Mouse (Mus musculus) neural tube, embryonic 13.5 days (tissue): ENCODE measurements around the gene Dtl. TPM values are rescaled to one million over a fixed set of nuclear protein-coding genes. Genes with fewer than 3 reads are reported as not detected.
A peak's percentile ranks its signal among the peaks of the same experiment; 100 is the strongest.

ENCODE experiments used
- ATAC-seq: fragments of 200-750 bp; cut with Nextera tagmentation; 2 replicates; pipeline ENCODE4 v1.8.0; 2017; ENCODE audit warnings: low read depth, mild to moderate bottlenecking, moderate TSS enrichment, moderate library complexity
- H3K27ac ChIP-seq: fragments of 300-500 bp; sonication (generic); replicated peaks from 2 replicates; pipeline ENCODE4 v1.5.1; 2015; ENCODE audit warnings: moderate library complexity, mild to moderate bottlenecking, inconsistent platforms
- H3K27me3 ChIP-seq: fragments of 300-500 bp; sonication (generic); 2 replicates; pipeline ENCODE4 v1.6.1; 2015; ENCODE audit warnings: mild to moderate bottlenecking, inconsistent platforms
- H3K36me3 ChIP-seq: fragments of 300-500 bp; sonication (generic); 2 replicates; pipeline ENCODE4 v1.6.1; 2015; ENCODE audit warnings: mild to moderate bottlenecking, inconsistent platforms
- H3K4me1 ChIP-seq: fragments of 300-500 bp; sonication (generic); replicated peaks from 2 replicates; pipeline ENCODE4 v1.6.1; 2015; ENCODE audit warnings: inconsistent platforms
- H3K4me2 ChIP-seq: fragments of 300-500 bp; sonication (generic); 2 replicates; pipeline ENCODE4 v1.6.1; 2015; ENCODE audit warnings: inconsistent platforms, mild to moderate bottlenecking, moderate library complexity
- H3K4me3 ChIP-seq: fragments of 300-500 bp; sonication (generic); 2 replicates; pipeline ENCODE4 v1.5.1; 2015; ENCODE audit warnings: mild to moderate bottlenecking, inconsistent platforms
- H3K9ac ChIP-seq: fragments of 300-500 bp; sonication (generic); 2 replicates; pipeline ENCODE4 v1.6.1; 2015; ENCODE audit warnings: moderate library complexity, mild to moderate bottlenecking, inconsistent platforms
- H3K9me3 ChIP-seq: fragments of 300-500 bp; sonication (generic); 2 replicates; pipeline ENCODE4 v1.6.1; 2016; ENCODE audit warnings: inconsistent platforms
- WGBS: fragments of 180-500 bp; shearing (Covaris S2); methylation state at CpG from one replicate; pipeline ENCODE4 v1.1.7; 2015; 5-methylcytosine and 5-hydroxymethylcytosine counted together
- polyA plus RNA-seq: library from polyadenylated mRNA; unstranded; fragments of >200 nt; fragmentation: Nextera tagmentation; extraction: Ambion mirVana; gene quantifications from 2 replicates; pipeline ENCODE4 v1.2.1, GENCODE M21; 2015

Gene Dtl
- polyA plus RNA-seq, 1 experiment from 2014 or later: 6.5 TPM

GRCm38 (mm10) chr1:191609051-191609450 lies 33.7 kb upstream of the Dtl start:
- Histone ChIP-seq H3K9ac (no peak overlapping the region), H3K27ac (no peak overlapping the region), H3K4me3 (no peak overlapping the region), H3K36me3 (peaks cover 93% of the 10 kb centered on the region), H3K4me1 (no peaks in the 10 kb centered on the region), H3K27me3 (no peaks in the 10 kb centered on the region), H3K4me2 (no peak overlapping the region), H3K9me3 (no peaks in the 10 kb centered on the region)
- no peak for ATAC-seq
- 93% methylated on average over 6 of the region's 6 CpGs for WGBS

DNA sequence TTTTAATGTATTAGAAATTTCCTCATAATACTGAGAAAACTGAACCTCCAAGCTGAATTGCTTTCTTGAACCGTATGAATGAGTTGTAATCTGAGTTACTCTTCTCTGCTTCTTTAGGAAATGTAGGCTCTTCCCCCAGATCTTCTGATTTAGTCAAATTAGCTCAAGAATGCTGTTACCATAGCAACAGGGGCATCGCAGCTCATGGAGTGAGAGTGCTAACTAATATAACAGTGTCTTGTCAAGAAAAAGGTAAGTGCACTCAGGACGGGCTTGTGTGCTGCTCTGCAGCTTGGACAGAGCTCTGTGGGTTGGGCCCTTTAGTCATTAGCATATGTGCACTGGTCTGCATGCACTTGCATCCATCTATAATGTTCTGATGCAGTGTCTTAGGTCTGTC lies 29.3 kb upstream of the Dtl start:
- Histone ChIP-seq H3K27ac (no peak overlapping the region), H3K4me3 (no peak overlapping the region), H3K9me3 (no peaks in the 10 kb centered on the region), H3K36me3 (peaks cover 69% of the 10 kb centered on the region), H3K4me1 (no peaks in the 10 kb centered on the region), H3K27me3 (no peaks in the 10 kb centered on the region), H3K9ac (no peak overlapping the region), H3K4me2 (no peak overlapping the region)
- whole genome bisulfite sequencing: 75% methylated on average over 3 of the region's 3 CpGs
- ATAC-seq: no peak

DNA sequence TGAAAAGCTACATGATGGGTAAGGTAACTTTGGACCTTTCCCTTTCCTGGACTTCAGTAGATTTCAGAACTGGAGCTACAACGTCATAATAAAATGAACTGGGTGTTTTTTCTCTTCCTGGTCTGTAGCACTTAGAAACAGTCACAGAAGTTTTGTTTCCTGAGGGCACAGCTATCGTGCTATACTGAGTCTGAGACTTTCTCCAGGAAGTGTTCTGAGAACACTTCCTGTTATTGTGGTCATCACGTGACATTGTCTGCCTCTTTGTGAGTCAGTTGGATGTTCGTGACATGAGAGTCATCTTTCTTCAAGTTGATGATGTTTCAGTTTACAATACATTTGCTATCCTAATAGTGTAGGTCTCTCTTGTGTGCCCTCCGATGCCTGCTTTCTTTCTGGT lies 23.9 kb upstream of the Dtl start:
- H3K4me1 ChIP-seq: no peaks in the 10 kb centered on the region
- no peak overlapping the region for H3K4me2 ChIP-seq
- H3K4me3 ChIP-seq: no peak overlapping the region
- no peaks in the 10 kb centered on the region for H3K9me3 ChIP-seq
- no peak overlapping the region for H3K9ac ChIP-seq
- H3K27ac ChIP-seq: no peak overlapping the region
- no peak for ATAC-seq
- H3K36me3 ChIP-seq: peaks cover 64% of the 10 kb centered on the region
- 85% methylated on average over 5 of the region's 5 CpGs for WGBS
- H3K27me3 ChIP-seq: no peaks in the 10 kb centered on the region

- no peak overlapping the region for H3K4me3 ChIP-seq
- no peaks in the 10 kb centered on the region for H3K27me3 ChIP-seq
- H3K27ac ChIP-seq: no peak overlapping the region
- H3K4me1 ChIP-seq: no peaks in the 10 kb centered on the region
- H3K4me2 ChIP-seq: no peak overlapping the region
- H3K9me3 ChIP-seq: no peaks in the 10 kb centered on the region
- ATAC-seq: no peak
- H3K36me3 ChIP-seq: peaks cover 55% of the 10 kb centered on the region
- 96% methylated on average over 8 of the region's 8 CpGs for WGBS
- no peak overlapping the region for H3K9ac ChIP-seq
Observed at GRCm38 (mm10) chr1:191596076-191596475, 20.7 kb upstream of the Dtl start.

DNA sequence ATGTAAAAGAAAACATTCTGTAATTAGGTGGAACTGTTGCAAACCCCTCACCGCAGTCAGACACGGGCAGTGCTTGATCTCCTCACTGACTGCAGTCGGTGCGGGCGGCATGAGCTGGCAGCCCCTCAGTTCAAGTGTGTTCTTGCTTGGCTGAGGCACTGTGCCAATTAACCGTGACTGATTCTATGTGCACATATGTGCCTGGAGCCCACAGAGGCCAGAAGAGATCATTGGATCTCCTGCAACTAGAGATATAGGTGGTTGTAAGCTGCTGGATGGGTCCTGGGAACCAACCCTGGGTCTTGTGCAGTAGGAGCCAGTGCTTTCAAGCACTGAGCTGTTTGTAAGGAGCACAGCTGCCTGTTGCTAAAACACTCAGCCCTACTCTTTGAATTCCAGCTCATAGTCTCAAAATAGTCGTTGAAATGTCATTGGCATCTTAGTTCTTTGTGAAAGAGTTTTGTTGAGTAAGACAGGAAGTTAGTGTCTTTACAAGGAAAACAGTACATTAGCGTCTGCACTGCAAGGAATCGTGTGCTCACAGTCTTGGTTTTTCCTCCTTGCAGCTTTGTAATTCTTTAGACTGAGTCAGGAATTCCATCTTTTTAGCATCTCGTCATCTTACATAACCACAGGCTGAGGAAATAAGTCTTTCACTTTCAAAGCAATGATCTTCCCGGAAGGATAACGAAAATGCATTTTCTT lies 16.8 kb upstream of the Dtl start:
- peaks cover 57% of the 10 kb centered on the region for H3K36me3 ChIP-seq
- no peaks in the 10 kb centered on the region for H3K27me3 ChIP-seq
- H3K4me1 ChIP-seq: no peaks in the 10 kb centered on the region
- H3K4me2 ChIP-seq: no peak overlapping the region
- no peak overlapping the region for H3K27ac ChIP-seq
- no peak overlapping the region for H3K9ac ChIP-seq
- no peak overlapping the region for H3K4me3 ChIP-seq
- no peaks in the 10 kb centered on the region for H3K9me3 ChIP-seq
- no peak for ATAC-seq
- WGBS: 89% methylated on average over 12 of the region's 12 CpGs

- no peak overlapping the region for H3K27ac ChIP-seq
- WGBS: 97% methylated on average over 2 of the region's 2 CpGs
- no peak overlapping the region for H3K4me3 ChIP-seq
- H3K9ac ChIP-seq: no peak overlapping the region
- H3K36me3 ChIP-seq: peaks cover 62% of the 10 kb centered on the region
- no peaks in the 10 kb centered on the region for H3K9me3 ChIP-seq
- no peaks in the 10 kb centered on the region for H3K4me1 ChIP-seq
- ATAC-seq: no peak
- H3K27me3 ChIP-seq: no peaks in the 10 kb centered on the region
- H3K4me2 ChIP-seq: no peak overlapping the region
Observed at GRCm38 (mm10) chr1:191588749-191589148, 13.4 kb upstream of the Dtl start.

DNA sequence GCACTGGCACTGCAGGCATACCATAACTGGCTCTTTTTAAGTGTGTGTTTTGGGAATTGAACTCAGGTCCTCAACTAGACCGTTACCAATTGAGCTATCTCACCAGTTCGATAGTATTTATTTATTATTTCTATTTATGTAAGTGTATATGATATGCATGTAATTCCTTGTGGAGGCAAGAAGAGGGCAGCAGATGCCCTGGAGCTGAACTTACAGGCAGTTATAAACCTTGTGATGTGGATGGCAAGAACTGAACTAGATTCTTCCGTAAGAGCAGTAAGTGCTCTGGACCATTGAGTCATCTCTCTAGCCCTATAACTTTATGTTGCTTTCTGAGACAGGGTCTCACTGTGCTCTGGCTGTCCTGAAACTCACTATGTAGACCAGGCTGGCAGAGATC lies 11.7 kb upstream of the Dtl start:
- Histone ChIP-seq H3K36me3 (peaks cover 72% of the 10 kb centered on the region), H3K27ac (no peak overlapping the region), H3K9me3 (no peaks in the 10 kb centered on the region), H3K9ac (no peak overlapping the region), H3K4me2 (no peak overlapping the region), H3K4me3 (no peak overlapping the region), H3K4me1 (no peaks in the 10 kb centered on the region), H3K27me3 (no peaks in the 10 kb centered on the region)
- no peak for ATAC-seq
- WGBS: 92% methylated on average over 3 of the region's 3 CpGs

DNA sequence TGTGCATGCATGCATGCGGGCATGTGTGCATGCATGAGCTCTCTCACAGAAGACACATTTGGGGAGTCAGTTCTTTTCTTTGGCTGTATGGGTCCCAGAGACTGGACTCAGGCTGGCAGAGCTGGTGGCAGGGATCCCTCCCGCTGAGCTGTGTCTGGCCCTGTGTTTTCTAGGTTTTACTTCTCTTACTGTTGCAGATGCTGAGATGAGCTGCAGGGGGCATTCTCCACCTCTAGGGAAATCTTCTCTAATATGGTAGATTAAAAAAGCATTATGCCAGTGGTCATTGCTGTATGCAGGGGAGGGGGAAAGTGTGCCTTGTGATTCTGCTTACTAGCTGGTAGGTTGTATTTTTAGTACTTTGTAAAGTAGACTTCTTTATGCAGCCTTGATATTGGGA lies 10.4 kb upstream of the Dtl start:
- peaks cover 72% of the 10 kb centered on the region for H3K36me3 ChIP-seq
- no peak overlapping the region for H3K4me3 ChIP-seq
- H3K4me1 ChIP-seq: no peaks in the 10 kb centered on the region
- H3K9ac ChIP-seq: no peak overlapping the region
- no peak for ATAC-seq
- H3K27ac ChIP-seq: no peak overlapping the region
- H3K27me3 ChIP-seq: no peaks in the 10 kb centered on the region
- no peaks in the 10 kb centered on the region for H3K9me3 ChIP-seq
- H3K4me2 ChIP-seq: no peak overlapping the region
- WGBS: 94% methylated on average over 2 of the region's 2 CpGs

DNA sequence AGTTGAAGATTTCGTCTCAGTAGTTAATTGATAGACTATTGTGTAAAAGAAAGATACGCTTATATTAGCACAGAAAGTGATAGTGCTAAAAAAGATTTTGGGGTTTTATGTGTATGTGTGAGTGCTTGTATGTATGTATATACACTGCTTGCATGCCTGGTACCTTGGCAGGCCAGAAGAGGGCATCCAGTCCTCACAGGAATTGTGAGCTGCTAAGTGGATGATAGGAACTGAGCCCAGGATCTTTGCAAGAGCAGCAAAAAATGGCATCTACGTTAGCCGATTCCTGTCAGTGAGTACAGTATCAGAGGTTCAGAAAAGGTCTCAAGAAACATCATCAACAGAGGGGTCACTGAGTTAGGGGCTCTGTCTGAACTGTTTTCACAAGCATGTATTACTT lies 9.1 kb upstream of the Dtl start:
- no peak overlapping the region for H3K27ac ChIP-seq
- no peak overlapping the region for H3K4me2 ChIP-seq
- ATAC-seq: no peak
- WGBS: 95% methylated on average over 4 of the region's 4 CpGs
- peaks cover 74% of the 10 kb centered on the region for H3K36me3 ChIP-seq
- no peaks in the 10 kb centered on the region for H3K9me3 ChIP-seq
- no peaks in the 10 kb centered on the region for H3K27me3 ChIP-seq
- H3K4me1 ChIP-seq: no peaks in the 10 kb centered on the region
- no peak overlapping the region for H3K9ac ChIP-seq
- H3K4me3 ChIP-seq: no peak overlapping the region

- Histone ChIP-seq H3K4me1 (no peaks in the 10 kb centered on the region), H3K36me3 (peaks cover 70% of the 10 kb centered on the region), H3K27ac (no peak overlapping the region), H3K4me3 (no peak overlapping the region), H3K27me3 (no peaks in the 10 kb centered on the region), H3K9ac (no peak overlapping the region), H3K4me2 (no peak overlapping the region), H3K9me3 (no peaks in the 10 kb centered on the region)
- WGBS: 95% methylated on average over 4 of the region's 4 CpGs
- ATAC-seq: no peak
Observed at GRCm38 (mm10) chr1:191583836-191584235, 8.5 kb upstream of the Dtl start.

DNA sequence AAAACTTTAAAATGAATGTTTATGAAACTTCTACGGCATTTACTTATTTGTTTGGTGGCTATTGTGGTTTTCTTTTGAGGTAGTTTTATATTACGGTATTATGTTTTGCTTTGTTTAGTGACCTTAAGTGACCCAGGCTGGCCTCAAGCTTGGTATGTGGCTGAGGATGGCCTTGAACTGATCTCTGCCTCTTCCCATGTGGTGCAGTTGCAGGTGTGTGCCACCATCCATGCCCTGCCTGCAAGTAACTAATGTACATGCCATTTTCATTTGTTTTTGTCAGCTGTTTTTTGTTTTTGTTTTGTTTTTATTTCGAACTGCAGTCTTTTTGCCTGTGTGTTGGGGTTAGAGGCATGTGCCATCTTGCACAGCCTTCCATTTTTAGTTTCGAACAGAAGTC lies 6.3 kb upstream of the Dtl start:
- no peaks in the 10 kb centered on the region for H3K27me3 ChIP-seq
- ATAC-seq: no peak
- no peak overlapping the region for H3K9ac ChIP-seq
- H3K4me1 ChIP-seq: peaks cover 19% of the 10 kb centered on the region
- H3K4me3 ChIP-seq: no peak overlapping the region
- H3K4me2 ChIP-seq: no peak overlapping the region
- H3K27ac ChIP-seq: no peak overlapping the region
- WGBS: 90% methylated on average over 4 of the region's 4 CpGs
- peaks cover 49% of the 10 kb centered on the region for H3K36me3 ChIP-seq
- H3K9me3 ChIP-seq: no peaks in the 10 kb centered on the region

DNA sequence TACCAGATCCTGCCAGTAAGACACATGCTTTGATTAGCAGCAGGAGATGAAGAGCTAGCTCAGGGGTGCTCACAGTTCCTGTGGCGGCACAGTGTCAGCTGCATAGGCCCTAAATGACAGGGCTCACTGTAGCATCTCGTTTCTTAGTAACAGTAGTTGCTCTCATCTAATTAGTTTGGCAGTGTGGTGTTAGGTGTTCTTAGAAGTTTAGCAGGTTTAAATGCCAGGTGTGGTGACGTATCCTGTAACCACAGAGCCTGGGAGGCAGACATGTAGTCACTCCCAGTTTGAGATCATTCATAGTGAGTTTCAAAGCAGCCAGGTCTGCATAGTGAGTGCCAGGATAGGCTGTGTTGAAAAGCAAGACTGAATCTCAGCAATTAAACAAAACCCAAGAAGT lies 4.2 kb upstream of the Dtl start:
- Histone ChIP-seq H3K4me2 (no peak overlapping the region), H3K36me3 (peaks cover 33% of the 10 kb centered on the region), H3K9me3 (no peaks in the 10 kb centered on the region), H3K4me1 (peaks cover 31% of the 10 kb centered on the region), H3K9ac (no peak overlapping the region), H3K27me3 (no peaks in the 10 kb centered on the region), H3K4me3 (no peak overlapping the region), H3K27ac (no peak overlapping the region)
- no peak for ATAC-seq
- 97% methylated on average over 3 of the region's 3 CpGs for WGBS

GRCm38 (mm10) chr1:191574871-191575457 lies 380 bp downstream of the Dtl start:
- under 1% methylated on average over 52 of the region's 52 CpGs for WGBS
- peak overlapping the region; percentile 76 for H3K27ac ChIP-seq
- no peaks in the 10 kb centered on the region for H3K9me3 ChIP-seq
- peak overlapping the region; percentile 92 for H3K4me2 ChIP-seq
- peak; percentile 24 for ATAC-seq
- H3K27me3 ChIP-seq: no peaks in the 10 kb centered on the region
- H3K4me3 ChIP-seq: peak overlapping the region; percentile 83
- peaks cover 37% of the 10 kb centered on the region for H3K4me1 ChIP-seq
- H3K36me3 ChIP-seq: 0 out of 2 replicates have a peak, but pooled peaks cover 6% of the 10 kb centered on the region
- H3K9ac ChIP-seq: peak overlapping the region; percentile 68
